Mouse (Mus musculus) lung, adult 18-20 months (tissue): ENCODE results near the gene Gm9639.
"Not testable (repeated sequence)": the region's sequence is repeated elsewhere in the genome, so short reads cannot be mapped to it uniquely, and the experiment has no call there.

Source experiments
- DNase-seq, 2 experiments: peaks; one replicate each; pipeline ENCODE4 v3.0.0; 2022; ENCODE audit warnings: mixed read lengths in 2 of 2

Gm9639 gene

GRCm38 (mm10) chr10:77752312-77752711 lies 42.6 kb downstream of the Gm9639 start:
- DNase-seq = not testable (repeated sequence)

GRCm38 (mm10) chr10:77751254-77751653 lies 43.6 kb downstream of the Gm9639 start, which contains the start of gene Gm9736:
Gene Gm9736 (minus strand): TSS chr10:77751354.
- DNase-seq = not testable (repeated sequence)

GRCm38 (mm10) chr10:77750686-77751085 lies 44.2 kb downstream of the Gm9639 start:
- not testable (repeated sequence) for DNase-seq
